Mouse (Mus musculus) forebrain, embryonic 10.5 days (tissue): Measurements from ENCODE around the gene Megf6. TPM values are rescaled to one million over a fixed set of nuclear protein-coding genes. Genes with fewer than 3 reads are reported as not detected.
A peak's percentile ranks its signal among the peaks of the same experiment; 100 is the strongest.

ENCODE experiments used
- DNase-seq: peaks from one replicate; pipeline ENCODE4 v3.0.0-alpha.2; 2017; ENCODE audit warnings: low spot score; ENCODE audit errors: extremely low spot score
- H3K27ac ChIP-seq: fragments of 300-500 bp; sonication (generic); 2 replicates; pipeline ENCODE4 v1.5.1; 2016; ENCODE audit warnings: mild to moderate bottlenecking
- H3K27me3 ChIP-seq: fragments of 300-500 bp; sonication (generic); 2 replicates; pipeline ENCODE4 v1.6.1; 2016; ENCODE audit warnings: mild to moderate bottlenecking; ENCODE audit not compliant: poor library complexity, severe bottlenecking
- H3K36me3 ChIP-seq: fragments of 300-500 bp; sonication (generic); replicated peaks from 2 replicates; pipeline ENCODE4 v1.6.1; 2016; ENCODE audit warnings: mild to moderate bottlenecking, moderate library complexity
- H3K4me1 ChIP-seq: fragments of 300-500 bp; sonication (generic); 2 replicates; pipeline ENCODE4 v1.6.1; 2016
- H3K4me3 ChIP-seq: fragments of 300-500 bp; sonication (generic); 2 replicates; pipeline ENCODE4 v1.5.1; 2016; ENCODE audit warnings: mild to moderate bottlenecking, moderate library complexity
- H3K9me3 ChIP-seq: fragments of 300-500 bp; sonication (generic); 2 replicates; pipeline ENCODE4 v1.6.1; 2016; ENCODE audit warnings: mild to moderate bottlenecking, moderate library complexity
- WGBS: fragments of 180-500 bp; shearing (Covaris S2); methylation state at CpG from one replicate; pipeline ENCODE4 v1.1.7; 2016; 5-methylcytosine and 5-hydroxymethylcytosine counted together
- polyA plus RNA-seq: library from polyadenylated mRNA; unstranded; fragments of >200 nt; fragmentation: Nextera tagmentation; extraction: Ambion mirVana; gene quantifications from 2 replicates; pipeline ENCODE4 v1.2.1, GENCODE M21; 2016

Megf6 gene
- polyA plus RNA-seq, 1 experiment from 2014 or later: 28.0 TPM

DNA sequence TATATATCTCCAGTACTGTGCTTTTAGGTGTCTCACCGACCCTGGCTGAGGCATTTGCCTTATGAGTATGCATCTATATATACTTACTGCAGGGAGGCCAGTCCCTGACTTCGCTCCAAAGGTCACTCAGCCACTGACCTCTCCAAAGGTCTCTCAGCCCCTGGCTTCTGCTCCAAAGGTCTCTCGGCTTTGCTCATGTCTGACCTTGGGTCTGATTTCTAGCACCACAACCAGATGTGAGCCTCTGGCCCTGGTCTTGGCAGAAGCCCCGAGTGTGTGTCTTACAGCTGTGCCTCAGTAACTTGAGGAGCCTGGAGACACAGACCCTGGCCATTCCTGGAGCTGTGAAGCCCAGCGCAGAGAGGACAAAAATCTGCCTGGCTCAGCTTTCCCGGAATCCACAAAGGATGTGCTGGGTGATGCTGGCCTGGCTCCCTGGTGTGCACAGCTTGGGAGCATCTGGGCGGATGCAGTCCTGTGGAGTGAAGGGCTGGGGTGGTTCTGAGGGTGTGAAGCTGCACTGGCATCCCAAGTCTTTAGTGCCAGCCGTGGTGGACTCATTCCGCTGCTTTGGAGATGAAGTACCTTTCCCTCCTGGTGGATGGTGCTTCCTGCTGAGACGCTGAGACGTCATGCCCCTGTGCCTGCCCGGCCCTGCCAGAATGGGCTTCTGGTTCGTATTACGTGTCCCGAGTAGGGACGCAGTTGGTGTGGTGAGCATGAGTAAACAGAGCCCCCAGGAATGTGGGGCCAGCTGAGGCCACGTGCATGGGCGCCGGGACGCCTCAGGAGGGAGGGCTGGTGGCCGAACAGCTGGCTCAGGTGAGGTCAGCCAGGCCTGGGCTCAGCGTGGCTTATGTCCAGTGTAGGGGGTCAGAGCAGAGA is 76.9 kb downstream of the Megf6 start:
- no peaks in the 10 kb centered on the region for H3K9me3 ChIP-seq
- H3K27me3 ChIP-seq: peaks cover 16% of the 10 kb centered on the region
- H3K27ac ChIP-seq: peak overlapping the region; percentile 60; the same call in 1 of the 2 replicates
- peak; percentile 35 for DNase-seq
- 37% methylated on average over 22 of the region's 22 CpGs for WGBS
- peak overlapping the region; percentile 47 for H3K4me3 ChIP-seq
- peaks cover 18% of the 10 kb centered on the region; the same call in 1 of the 2 replicates for H3K36me3 ChIP-seq
- peaks cover 41% of the 10 kb centered on the region for H3K4me1 ChIP-seq

DNA sequence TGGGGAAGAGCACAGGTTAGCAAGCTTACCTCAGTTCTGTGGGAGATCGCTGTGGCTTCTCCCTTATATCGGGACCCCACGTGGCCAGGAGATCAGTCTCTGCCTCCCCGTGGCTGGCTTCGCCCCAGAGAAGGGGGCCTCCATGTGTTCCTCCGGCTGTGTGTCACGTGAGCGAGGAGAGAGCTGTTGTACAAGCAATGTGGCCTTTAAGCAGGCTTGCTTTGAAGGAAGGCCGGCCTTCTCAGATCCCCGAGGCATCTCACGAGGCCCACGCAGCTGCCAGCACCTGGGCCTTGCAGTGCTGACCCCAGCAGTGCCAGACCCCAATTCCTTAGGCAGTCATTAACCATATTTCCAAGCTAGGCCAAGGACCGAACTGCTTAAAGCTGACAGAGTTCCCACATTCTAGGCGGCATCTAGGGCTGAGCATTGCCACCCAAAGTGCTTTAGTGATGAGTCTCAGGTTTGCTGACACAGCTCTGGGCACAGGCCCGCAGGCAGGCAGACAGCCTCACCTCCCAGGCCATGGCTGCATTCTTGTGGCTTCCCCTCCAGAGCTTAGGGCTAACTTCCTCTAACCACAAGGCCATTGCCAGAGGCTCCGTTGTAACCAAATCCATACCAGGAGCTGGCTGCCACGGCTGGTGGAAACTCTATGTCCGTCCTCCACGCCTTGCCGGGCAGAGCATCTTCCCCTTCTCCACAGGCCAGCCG is 77.7 kb downstream of the Megf6 start:
- Histone ChIP-seq H3K27ac (peak overlapping the region; percentile 60), H3K9me3 (no peaks in the 10 kb centered on the region), H3K4me3 (no peak overlapping the region), H3K36me3 (peaks cover 16% of the 10 kb centered on the region; the same call in 1 of the 2 replicates), H3K27me3 (peaks cover 16% of the 10 kb centered on the region), H3K4me1 (peaks cover 41% of the 10 kb centered on the region)
- no peak for DNase-seq
- 75% methylated on average over 21 of the region's 21 CpGs for WGBS

DNA sequence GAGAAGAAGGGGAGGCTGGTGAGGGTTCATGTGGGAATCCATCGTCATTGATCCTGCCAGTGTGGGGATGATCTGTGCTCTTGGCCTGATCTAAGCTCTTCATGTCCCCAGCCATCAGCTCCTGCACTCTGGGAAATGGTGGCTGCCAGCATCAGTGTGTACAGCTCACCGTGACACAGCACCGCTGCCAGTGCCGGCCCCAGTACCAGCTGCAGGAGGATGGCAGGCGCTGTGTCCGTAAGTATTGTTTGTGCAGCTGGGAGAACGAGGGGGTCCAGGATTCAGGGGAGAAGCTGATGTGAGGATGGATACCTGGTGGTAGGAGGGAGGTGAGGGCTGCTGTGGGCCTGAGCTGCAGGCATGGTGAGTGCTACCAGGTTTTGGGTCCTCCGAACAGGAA is 78.8 kb downstream of the Megf6 start:
- WGBS: 55% methylated on average over 8 of the region's 8 CpGs
- DNase-seq: no peak
- H3K27me3 ChIP-seq: peaks cover 16% of the 10 kb centered on the region
- H3K9me3 ChIP-seq: no peaks in the 10 kb centered on the region
- H3K4me3 ChIP-seq: no peak overlapping the region
- H3K4me1 ChIP-seq: peaks cover 45% of the 10 kb centered on the region
- H3K27ac ChIP-seq: peak overlapping the region; percentile 60
- H3K36me3 ChIP-seq: peaks cover 17% of the 10 kb centered on the region

DNA sequence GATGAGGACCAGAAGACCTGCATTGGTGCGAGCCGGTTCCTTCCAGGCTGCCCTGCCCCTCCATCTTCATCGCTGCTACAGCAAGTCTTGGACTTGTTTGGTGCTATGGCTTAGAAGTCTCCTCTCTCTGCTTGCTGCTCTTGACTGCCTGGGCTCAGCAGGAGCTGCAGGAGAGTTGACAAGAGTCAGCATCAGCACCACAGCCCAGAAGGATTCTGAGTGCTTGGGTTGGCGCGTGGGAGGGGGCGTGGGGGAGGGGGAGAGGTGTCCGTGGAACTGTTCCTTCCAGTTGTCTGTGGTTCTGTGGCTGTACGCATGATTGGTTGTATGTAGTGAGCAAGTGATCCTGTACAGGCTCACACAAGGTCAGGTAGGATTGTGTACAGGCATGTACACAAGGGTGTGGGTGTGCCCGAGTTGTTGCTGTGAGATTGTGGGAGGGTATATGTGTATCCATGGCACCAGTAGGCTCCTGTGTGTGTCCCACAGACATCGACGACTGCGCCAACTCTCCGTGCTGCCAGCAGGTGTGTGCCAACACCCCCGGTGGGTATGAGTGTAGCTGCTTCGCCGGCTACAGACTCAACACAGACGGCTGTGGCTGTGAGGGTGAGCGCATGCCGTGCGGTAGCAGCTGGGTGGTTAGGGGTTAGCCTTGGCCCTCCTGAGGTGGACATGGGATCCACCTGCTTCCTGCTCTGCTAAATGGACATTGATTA is 82.2 kb downstream of the Megf6 start:
- no peak overlapping the region for H3K4me3 ChIP-seq
- peaks cover 27% of the 10 kb centered on the region for H3K36me3 ChIP-seq
- no peak for DNase-seq
- H3K4me1 ChIP-seq: peaks cover 26% of the 10 kb centered on the region
- H3K27ac ChIP-seq: no peak overlapping the region
- 93% methylated on average over 20 of the region's 20 CpGs for WGBS
- H3K27me3 ChIP-seq: peaks cover 11% of the 10 kb centered on the region
- H3K9me3 ChIP-seq: no peaks in the 10 kb centered on the region

DNA sequence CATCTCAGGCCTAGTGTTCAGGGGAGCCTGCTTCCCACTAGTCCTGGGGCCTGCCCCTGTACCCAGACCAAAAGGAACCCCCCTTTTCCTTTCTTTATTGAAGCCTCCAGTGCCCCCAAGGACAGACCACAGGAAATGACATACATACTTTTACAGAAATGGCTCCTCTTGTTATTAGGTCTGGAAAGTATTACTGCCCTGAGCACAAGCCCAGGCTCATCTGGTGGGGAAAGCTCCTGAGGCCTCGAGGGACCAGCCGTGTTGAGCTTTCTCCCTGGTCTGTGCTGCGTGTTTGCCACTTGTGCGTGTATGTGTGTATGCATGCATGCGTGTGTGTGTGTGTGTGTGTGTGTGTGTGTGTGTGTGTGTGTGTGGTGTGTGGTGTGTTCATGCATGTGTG is 90.2 kb downstream of the Megf6 start:
- no peaks in the 10 kb centered on the region; the same call in 1 of the 2 replicates for H3K4me1 ChIP-seq
- H3K36me3 ChIP-seq: peaks cover 40% of the 10 kb centered on the region
- no peak for DNase-seq
- no peaks in the 10 kb centered on the region for H3K27me3 ChIP-seq
- H3K9me3 ChIP-seq: peaks cover 5% of the 10 kb centered on the region; the same call in 1 of the 2 replicates
- 89% methylated on average over 5 of the region's 5 CpGs for WGBS
- H3K27ac ChIP-seq: no peak overlapping the region
- no peak overlapping the region for H3K4me3 ChIP-seq

DNA sequence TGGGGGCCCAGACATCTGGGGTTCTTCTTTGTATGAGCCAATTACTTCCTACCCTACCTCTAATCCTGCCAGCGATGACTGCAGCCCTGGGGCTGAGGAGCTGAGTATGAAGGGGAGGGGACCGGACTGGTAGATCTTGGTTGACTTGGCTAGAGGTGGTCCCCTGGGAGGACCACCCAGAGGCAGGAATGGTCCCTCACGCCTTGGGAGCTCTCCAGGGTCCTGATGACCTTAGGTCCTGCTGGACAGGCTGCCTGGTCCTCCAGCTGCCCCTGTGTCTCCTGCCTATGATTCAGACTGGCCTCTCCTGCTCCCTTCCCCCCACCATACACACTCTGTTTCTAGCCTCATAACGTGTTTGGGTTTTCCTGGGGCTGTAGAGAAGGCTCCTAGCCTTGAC is 91.5 kb downstream of the Megf6 start:
- H3K27ac ChIP-seq: 0 out of 2 replicates have a peak overlapping the region, but pooled peaks have one; percentile 12
- WGBS: 57% methylated on average over 4 of the region's 4 CpGs
- H3K9me3 ChIP-seq: peaks cover 5% of the 10 kb centered on the region; the same call in 1 of the 2 replicates
- no peak overlapping the region for H3K4me3 ChIP-seq
- H3K4me1 ChIP-seq: no peaks in the 10 kb centered on the region; the same call in 1 of the 2 replicates
- no peak for DNase-seq
- H3K36me3 ChIP-seq: peaks cover 51% of the 10 kb centered on the region
- H3K27me3 ChIP-seq: no peaks in the 10 kb centered on the region

DNA sequence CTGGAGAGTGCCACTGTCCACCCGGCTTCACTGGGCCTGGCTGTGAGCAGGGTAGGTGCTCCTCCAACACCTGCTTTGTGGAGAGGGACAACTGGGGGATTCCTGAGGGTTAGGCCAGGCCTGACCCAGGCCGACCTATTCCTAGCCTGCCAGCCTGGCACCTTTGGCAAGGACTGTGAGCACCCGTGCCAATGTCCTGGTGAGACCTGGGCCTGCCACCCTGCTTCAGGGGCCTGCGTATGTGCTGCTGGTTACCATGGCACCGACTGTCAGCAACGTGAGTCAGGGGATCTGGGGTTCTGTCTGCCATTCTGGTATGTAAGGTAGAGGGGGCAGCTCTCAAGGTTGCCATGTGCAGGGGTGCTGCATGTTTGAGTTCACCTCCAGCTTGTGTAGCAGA is 97.0 kb downstream of the Megf6 start:
- Histone ChIP-seq H3K4me3 (no peak overlapping the region), H3K36me3 (peaks cover 86% of the 10 kb centered on the region)
- WGBS: 90% methylated on average over 6 of the region's 6 CpGs

DNA sequence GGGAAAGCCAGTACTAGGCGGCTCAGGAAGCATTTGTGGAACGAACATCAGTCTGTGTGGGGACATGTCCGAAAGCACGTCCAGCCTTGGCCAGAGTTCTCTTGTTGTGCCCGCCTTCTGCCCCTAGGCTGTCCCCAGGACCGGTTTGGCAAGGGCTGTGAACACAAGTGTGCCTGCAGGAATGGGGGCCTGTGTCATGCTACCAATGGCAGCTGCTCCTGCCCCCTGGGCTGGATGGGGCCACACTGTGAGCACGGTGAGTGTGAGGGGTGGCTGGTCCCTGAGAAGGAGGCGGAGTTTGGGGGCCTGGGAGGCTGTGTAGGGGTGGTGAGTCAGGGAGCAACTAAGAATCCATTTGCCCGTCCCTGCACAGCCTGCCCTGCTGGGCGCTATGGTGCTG is 99.0 kb downstream of the Megf6 start:
- H3K36me3 ChIP-seq: peaks cover 79% of the 10 kb centered on the region
- H3K9me3 ChIP-seq: no peaks in the 10 kb centered on the region
- H3K27ac ChIP-seq: peak overlapping the region; percentile 54; the same call in 1 of the 2 replicates
- peaks cover 14% of the 10 kb centered on the region for H3K4me1 ChIP-seq
- WGBS: 54% methylated on average over 10 of the region's 10 CpGs
- no peaks in the 10 kb centered on the region for H3K27me3 ChIP-seq
- DNase-seq: no peak
- H3K4me3 ChIP-seq: no peak overlapping the region

More for the DNA sequence above, 97.0 kb downstream of the Megf6 start:
- no peak for DNase-seq
- H3K27me3 ChIP-seq: no peaks in the 10 kb centered on the region
- peaks cover 14% of the 10 kb centered on the region for H3K4me1 ChIP-seq
- no peak overlapping the region for H3K27ac ChIP-seq
- H3K9me3 ChIP-seq: peaks cover 5% of the 10 kb centered on the region; the same call in 1 of the 2 replicates

DNA sequence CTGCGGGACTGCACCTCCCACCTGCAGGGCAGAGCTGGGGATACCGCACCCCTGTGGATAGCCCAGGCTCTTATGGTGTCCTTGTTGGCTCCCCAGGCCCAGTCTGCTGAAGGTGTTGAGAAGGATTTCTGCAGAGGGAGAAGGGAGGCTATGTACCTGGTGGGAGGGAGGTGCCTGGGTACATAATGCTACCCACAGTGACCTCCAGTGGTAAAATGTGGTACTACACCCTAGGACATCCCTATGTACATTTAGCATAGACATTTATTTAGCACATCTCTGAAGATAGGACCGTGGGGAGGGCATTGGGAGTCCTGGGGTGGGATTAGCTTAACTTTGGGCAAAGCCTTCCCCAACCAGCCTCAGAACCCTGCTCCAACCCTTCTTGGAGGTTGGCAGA is 102.5 kb downstream of the Megf6 start:
- no peaks in the 10 kb centered on the region for H3K9me3 ChIP-seq
- 55% methylated on average over 3 of the region's 3 CpGs for WGBS
- no peak overlapping the region for H3K4me3 ChIP-seq
- peak; percentile 47 for DNase-seq
- H3K36me3 ChIP-seq: peaks cover 60% of the 10 kb centered on the region
- no peak overlapping the region for H3K27ac ChIP-seq
- no peaks in the 10 kb centered on the region for H3K27me3 ChIP-seq
- peaks cover 14% of the 10 kb centered on the region for H3K4me1 ChIP-seq

DNA sequence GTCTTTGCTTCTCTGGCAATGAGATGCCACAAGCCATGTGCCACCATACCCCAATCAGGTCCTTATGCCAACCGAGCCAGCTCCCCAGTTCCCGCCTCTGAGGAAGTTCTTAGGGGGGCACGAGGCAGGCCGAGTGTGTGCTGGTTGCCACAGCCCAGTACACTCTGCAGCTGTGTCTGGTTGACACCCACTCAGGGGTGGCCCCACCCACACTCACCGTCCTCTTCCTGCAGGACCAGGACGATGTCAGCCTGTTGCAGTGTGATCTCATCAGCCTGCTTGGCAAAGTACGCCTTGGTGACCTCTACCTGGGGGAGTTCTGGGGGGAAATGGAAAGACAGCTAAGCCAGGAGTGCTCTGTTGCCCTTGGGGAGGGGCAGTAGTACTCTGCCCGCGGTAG is 109.0 kb downstream of the Megf6 start:
- Histone ChIP-seq H3K36me3 (peaks cover 15% of the 10 kb centered on the region), H3K27ac (no peak overlapping the region), H3K4me3 (no peak overlapping the region), H3K9me3 (no peaks in the 10 kb centered on the region), H3K27me3 (no peaks in the 10 kb centered on the region), H3K4me1 (0 out of 2 replicates have a peak, but pooled peaks cover 6% of the 10 kb centered on the region)
- WGBS: 90% methylated on average over 9 of the region's 9 CpGs
- no peak for DNase-seq

DNA sequence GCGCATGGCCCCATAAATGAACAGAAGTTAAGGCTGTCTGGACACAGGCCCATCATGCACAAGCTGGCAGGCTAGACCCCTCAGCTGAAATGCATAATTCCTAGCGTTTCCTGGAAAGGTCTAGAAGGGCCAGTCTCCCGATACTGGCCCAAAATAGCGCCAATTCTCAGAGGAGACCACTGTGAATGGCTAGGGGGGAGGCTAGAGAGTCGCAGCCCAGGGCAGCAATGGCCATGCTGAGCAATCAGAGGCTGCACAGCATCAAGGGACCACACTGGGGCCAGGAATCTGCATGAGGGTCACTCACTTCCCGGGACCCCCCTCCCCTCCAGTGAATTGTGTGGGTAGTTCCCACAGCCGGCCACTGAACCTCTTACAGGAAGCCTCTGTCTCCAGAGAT is 113.1 kb downstream of the Megf6 start:
- no peak overlapping the region for H3K4me3 ChIP-seq
- H3K36me3 ChIP-seq: no peaks in the 10 kb centered on the region
- 84% methylated on average over 7 of the region's 7 CpGs for WGBS
- DNase-seq: no peak
- H3K27ac ChIP-seq: no peak overlapping the region
- H3K9me3 ChIP-seq: no peaks in the 10 kb centered on the region
- H3K4me1 ChIP-seq: 0 out of 2 replicates have a peak, but pooled peaks cover 9% of the 10 kb centered on the region
- no peaks in the 10 kb centered on the region for H3K27me3 ChIP-seq

DNA sequence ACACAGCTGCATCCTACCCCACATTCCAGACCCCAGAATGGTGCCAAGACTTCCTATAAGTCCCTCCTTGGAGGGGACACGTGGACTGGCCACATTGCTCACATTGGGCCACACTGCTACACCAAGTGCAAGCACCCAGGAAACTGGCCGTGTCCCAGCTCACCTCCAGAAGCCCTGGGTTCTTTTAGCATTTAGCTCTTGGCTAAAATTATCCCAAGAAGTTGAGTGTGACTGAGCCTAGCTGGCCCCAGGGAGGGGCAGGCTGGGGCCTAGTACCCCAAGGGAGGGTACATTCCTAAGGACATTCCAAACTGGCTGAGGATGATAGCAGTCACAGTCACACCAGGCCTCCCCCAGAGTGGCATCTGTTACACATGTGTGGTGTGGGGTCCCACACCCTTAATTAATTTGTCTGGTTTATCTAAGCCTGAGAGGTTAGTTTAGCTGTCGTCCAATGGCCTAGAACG is 123.2 kb downstream of the Megf6 start:
- H3K4me1 ChIP-seq: peaks cover 31% of the 10 kb centered on the region
- 60% methylated on average over 4 of the region's 4 CpGs for WGBS
- 0 out of 2 replicates have a peak overlapping the region, but pooled peaks have one; percentile 13 for H3K27ac ChIP-seq
- H3K4me3 ChIP-seq: no peak overlapping the region
- H3K9me3 ChIP-seq: no peaks in the 10 kb centered on the region
- DNase-seq: no peak
- H3K36me3 ChIP-seq: no peaks in the 10 kb centered on the region
- peaks cover 34% of the 10 kb centered on the region for H3K27me3 ChIP-seq
